Mouse (Mus musculus): Measurements from ENCODE around the gene Vnn3. TPM values are rescaled to one million over a fixed set of nuclear protein-coding genes. Genes with fewer than 3 reads are reported as not detected.

The Vnn3 gene
- polyA plus RNA-seq, 1 experiment from 2014 or later = not detected

GRCm38 (mm10) chr10:23886060-23886459, 34.8 kb downstream of the Vnn3 start:
- H3K27me3 ChIP-seq = peaks cover 4% of the 10 kb centered on the region
- DNase-seq (ENCODE audit: low read depth, low spot score) = no peak
- CTCF ChIA-PET = interaction anchor here (1.2 kb wide), 1 partner anchor 142 kb away, joined by 3 read pairs; no protein-coding TSS in a partner anchor
- ATAC-seq = no peak
- POLR2A ChIA-PET = no interaction called here
- TF ChIP-seq CTCF (IDR thresholded peaks at IDR 0.05) = no peak
- in situ Hi-C loops (cut with MboI; ENCODE audit: low pct_unique_long_range_greater_than_20kb) = no loop called here

- DNase-seq (ENCODE audit: low read depth, low spot score) (no peak), ATAC-seq (no peak)
- in situ Hi-C loops (cut with MboI; ENCODE audit: low pct_unique_long_range_greater_than_20kb) = no loop called here
- TF ChIP-seq CTCF (IDR thresholded peaks at IDR 0.05) = no peak
- H3K27me3 ChIP-seq = no peaks in the 10 kb centered on the region
- ChIA-PET CTCF (no interaction called here), POLR2A (interaction anchor here (1.0 kb wide), 1 partner anchor 8 kb away, joined by 3 read pairs; no protein-coding TSS in a partner anchor)
Measured at GRCm38 (mm10) chr10:23892987-23893386, 41.7 kb downstream of the Vnn3 start.

DNA sequence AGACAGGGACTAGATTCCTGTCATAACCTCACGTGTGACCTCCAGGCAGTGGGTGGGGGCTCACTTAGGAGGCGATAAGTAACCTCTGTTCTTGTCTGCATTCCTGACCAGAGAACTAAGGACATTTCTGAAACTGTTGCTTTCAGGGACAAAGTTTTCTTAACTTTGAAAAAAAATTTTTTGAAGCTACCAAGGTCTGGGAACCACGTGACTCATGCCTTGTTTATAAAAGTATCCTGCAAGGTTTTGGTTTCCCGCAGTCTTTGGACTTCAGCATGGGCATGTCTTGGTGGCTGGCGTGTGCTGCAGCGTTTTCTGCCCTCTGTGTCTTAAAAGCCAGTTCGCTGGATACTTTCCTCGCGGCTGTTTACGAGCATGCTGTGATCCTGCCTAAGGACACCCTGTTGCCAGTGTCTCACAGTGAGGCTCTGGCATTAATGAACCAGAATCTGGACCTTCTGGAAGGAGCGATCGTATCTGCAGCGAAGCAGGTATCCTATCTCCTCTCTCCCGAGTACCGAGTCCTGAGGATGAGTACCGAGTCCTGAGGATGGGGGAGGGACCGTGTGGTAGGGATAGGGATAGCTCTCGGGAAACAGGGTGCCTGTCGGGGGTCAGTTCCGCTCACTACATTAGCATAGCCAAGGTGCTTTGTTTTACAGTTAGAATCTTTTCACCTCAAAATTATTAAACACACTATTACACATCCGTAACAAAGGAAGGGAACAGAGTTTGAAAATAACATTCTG, 43.5 kb downstream of the Vnn3 start, which contains the start of gene Vnn1:
Gene Vnn1 (plus strand): TSS at position 88 of the 749 bp plus-strand sequence.
- no peak for DNase-seq (ENCODE audit: low read depth, low spot score)
- ChIA-PET CTCF (no interaction called here), POLR2A (interaction anchor here (0.7 kb wide), 1 partner anchor 40 kb away, joined by 3 read pairs; no protein-coding TSS in a partner anchor)

DNA sequence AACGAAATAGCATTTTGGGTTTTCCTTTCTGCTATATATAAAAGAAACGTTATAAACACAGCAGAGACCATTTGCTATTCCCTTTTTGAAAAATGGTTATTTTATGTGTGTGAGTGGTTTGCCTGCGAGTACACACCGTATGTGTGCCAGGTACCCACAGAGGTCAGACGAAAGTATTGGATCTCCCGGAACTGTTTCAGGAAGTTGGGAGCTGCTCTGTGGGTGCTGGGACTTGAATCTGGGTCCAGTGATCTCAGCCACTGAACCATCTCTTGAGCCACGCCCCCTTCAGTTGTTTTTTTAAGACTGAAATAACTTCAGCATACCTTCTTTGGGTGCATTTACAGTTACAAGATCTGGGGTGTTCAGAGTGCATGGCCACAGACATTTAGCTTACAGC, 44.1 kb downstream of the Vnn3 start:
- H3K27me3 ChIP-seq = peaks cover 5% of the 10 kb centered on the region
- ChIA-PET CTCF (no interaction called here), POLR2A (no interaction called here)
- DNase-seq (ENCODE audit: low read depth, low spot score) (no peak), ATAC-seq (no peak)
- in situ Hi-C loops (cut with MboI; ENCODE audit: low pct_unique_long_range_greater_than_20kb) = no loop called here
- no peak for TF ChIP-seq CTCF (IDR thresholded peaks at IDR 0.05)

More for the DNA sequence above, 43.5 kb downstream of the Vnn3 start, which contains the start of gene Vnn1:
- ATAC-seq = no peak
- no peak for TF ChIP-seq CTCF (IDR thresholded peaks at IDR 0.05)
- no peaks in the 10 kb centered on the region for H3K27me3 ChIP-seq
- in situ Hi-C loops (cut with MboI; ENCODE audit: low pct_unique_long_range_greater_than_20kb) = no loop called here

GRCm38 (mm10) chr10:23901119-23901518, 49.9 kb downstream of the Vnn3 start:
- CTCF ChIA-PET = no interaction called here
- POLR2A ChIA-PET = no interaction called here

GRCm38 (mm10) chr10:23905661-23906060, 54.4 kb downstream of the Vnn3 start:
- DNase-seq (ENCODE audit: low read depth, low spot score) (no peak), ATAC-seq (no peak)
- TF ChIP-seq CTCF (IDR thresholded peaks at IDR 0.05) = no peak
- in situ Hi-C loops (cut with MboI; ENCODE audit: low pct_unique_long_range_greater_than_20kb) = no loop called here
- POLR2A ChIA-PET = no interaction called here
- H3K27me3 ChIP-seq = peaks cover 4% of the 10 kb centered on the region
- CTCF ChIA-PET = no interaction called here

More at GRCm38 (mm10) chr10:23901119-23901518, 49.9 kb downstream of the Vnn3 start:
- TF ChIP-seq CTCF (IDR thresholded peaks at IDR 0.05) = no peak
- peaks cover 12% of the 10 kb centered on the region for H3K27me3 ChIP-seq
- DNase-seq (ENCODE audit: low read depth, low spot score) = no peak
- in situ Hi-C loops (cut with MboI; ENCODE audit: low pct_unique_long_range_greater_than_20kb) = no loop called here
- no peak for ATAC-seq

Other genes with a start within 250 kb of the Vnn3 start
- gene Rps12, start 64.2 kb upstream of the Vnn3 start, polyA plus RNA-seq (2021) = 365 TPM
- gene Slc18b1, start 54.5 kb upstream of the Vnn3 start, polyA plus RNA-seq (2021) = 8.0 TPM
- gene Vnn1, start 43.2 kb downstream of the Vnn3 start, polyA plus RNA-seq (2021) = 0.21 TPM
- gene Taar1, start 68.9 kb downstream of the Vnn3 start, polyA plus RNA-seq (2021) = not detected
- gene Taar2, start 87.1 kb downstream of the Vnn3 start, polyA plus RNA-seq (2021) = not detected
- gene Taar3, start 98.1 kb downstream of the Vnn3 start, polyA plus RNA-seq (2021) = not detected
- gene Taar4, start 109.0 kb downstream of the Vnn3 start, polyA plus RNA-seq (2021) = not detected
- gene Taar5, start 119.2 kb downstream of the Vnn3 start, polyA plus RNA-seq (2021) = not detected
- not detected for gene Taar6, start 134.2 kb downstream of the Vnn3 start, polyA plus RNA-seq (2021)
- gene Taar7a, start 142.0 kb downstream of the Vnn3 start, polyA plus RNA-seq (2021) = not detected
- gene Taar7b, start 148.5 kb downstream of the Vnn3 start, polyA plus RNA-seq (2021) = not detected
- not detected for gene Taar7d, start 175.8 kb downstream of the Vnn3 start, polyA plus RNA-seq (2021)
- not detected for gene Taar7e, start 186.2 kb downstream of the Vnn3 start, polyA plus RNA-seq (2021)
- gene Taar7f, start 198.0 kb downstream of the Vnn3 start, polyA plus RNA-seq (2021) = not detected
- not detected for gene Taar8a, start 225.0 kb downstream of the Vnn3 start, polyA plus RNA-seq (2021)
- gene Taar8b, start 240.8 kb downstream of the Vnn3 start, polyA plus RNA-seq (2021) = not detected